Mouse (Mus musculus) right cerebral cortex, postnatal 25 days (tissue): ENCODE data around the gene Atp8b2.

Source experiments
- DNase-seq: peaks from one replicate; pipeline ENCODE4 v3.0.0; 2022

Gene Atp8b2

DNA sequence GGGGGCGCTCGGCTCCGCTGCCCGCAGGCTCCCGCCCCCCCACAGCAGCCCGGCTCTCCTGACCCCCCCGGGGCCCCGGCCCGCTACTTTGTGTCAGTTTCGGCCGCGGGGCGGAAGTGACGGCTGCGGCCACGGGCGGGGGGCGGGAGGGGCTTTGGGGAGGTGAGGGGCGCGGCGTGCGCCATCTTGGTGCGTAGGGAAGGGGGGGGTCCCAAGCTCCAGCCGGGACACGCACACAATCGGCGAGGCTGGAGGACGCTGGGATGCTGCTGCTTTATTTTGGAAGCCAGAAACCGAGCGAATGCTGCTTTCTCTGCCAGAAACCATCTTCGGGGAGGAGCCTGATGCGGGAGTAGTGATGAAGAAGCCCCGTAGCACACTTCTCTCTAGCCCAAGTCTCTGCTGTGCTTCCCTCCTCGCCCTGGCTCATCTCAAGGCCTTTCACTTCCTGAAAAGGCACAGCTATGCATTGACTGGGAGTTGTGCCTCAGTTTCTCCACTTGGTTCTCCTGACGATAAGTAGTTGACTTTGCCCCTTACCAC, at the start of gene Atp8b2:
Gene Atp8b2 (minus strand): TSS at position 288 of the 543 bp plus-strand sequence.
- peak; percentile 64 for DNase-seq

DNA sequence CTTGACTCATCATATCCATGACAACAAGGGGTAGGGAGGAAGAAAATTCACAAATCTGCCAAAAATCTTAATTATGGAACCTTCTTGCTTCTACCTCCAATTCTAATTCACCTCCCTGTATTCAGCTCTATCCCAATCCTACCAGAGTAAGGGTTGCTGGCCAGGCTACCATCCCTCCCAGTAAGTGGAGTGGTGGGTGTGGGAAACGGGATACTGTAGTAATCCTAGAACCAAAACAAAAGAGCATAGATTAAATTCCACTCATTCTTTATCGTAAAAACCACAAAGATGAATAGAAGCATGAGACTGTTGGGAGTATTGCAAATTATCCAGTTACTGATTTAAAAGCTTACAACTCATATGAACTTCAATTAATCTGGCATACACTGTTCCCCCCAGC, 47.0 kb upstream of the Atp8b2 start:
- no peak for DNase-seq

DNA sequence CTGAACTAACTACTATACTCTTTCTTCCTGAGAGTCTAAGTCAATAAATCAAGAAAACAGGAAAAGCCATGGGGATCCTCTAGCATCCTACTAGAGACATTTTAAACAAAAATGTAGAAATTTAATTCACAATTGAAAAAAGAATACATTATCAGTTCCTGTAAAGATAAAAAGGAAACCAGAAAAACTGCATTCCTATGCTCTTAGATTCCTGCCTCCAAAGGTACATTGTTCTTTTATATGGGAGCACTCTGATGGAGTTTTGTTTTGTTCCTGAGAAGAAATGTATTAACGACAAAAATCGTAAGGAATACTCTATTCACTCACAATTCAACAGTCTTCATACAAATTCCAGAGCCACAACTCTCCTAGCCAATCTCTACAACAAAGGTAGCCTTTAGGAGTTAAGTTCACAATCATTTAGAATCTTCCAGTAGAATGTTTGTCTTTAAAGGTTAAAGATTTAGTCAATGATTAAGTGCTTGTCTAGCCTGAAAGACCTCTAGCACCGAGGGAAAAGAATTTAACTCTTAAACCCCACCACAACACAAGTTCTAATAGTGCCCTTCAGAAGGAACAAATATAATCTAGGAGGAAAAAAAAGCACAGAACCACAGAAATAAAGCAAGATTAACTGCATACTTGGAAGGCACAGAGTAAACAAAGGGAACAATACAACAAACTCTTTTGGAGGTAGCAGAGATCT, 40.9 kb upstream of the Atp8b2 start:
- no peak for DNase-seq

DNA sequence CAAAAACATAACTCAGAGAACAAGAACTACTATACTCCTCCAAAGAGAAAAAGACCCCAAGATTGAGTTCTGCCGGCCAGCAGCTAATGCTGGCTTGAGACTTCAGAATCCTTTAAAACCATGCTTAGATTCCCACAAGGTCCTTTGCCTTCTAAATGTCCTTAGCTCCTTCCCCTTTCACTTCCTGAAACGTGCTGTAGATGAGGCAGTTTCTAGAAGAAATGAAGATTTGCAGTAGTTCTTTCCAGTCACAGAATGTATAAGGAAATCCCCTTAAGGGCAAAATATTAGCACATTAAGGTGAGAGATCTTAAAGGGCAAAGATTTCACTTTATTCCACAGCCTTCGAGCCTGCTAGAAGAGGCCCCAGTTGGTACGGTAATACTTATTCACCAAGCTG, 36.5 kb upstream of the Atp8b2 start:
- DNase-seq = no peak

DNA sequence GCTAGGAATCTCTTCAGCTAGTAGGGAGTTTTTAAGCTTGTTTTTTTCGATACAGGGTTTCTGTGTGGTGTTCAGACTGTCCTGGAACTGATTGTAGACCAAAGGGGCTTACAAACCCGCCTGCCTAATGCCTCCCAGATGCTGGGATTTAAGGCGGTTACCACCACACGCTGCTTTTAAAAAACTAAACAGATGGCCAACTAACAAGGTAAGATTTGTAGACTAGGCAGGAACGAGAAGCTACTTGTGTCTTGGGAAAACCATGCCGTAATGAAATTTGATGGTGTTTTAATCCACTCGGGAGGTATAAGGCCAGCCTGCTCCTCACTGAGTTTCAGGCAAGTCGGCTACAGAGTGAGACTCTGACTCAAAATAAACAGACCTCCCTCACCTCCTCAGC, 35.8 kb upstream of the Atp8b2 start:
- peak; percentile 24 for DNase-seq

DNA sequence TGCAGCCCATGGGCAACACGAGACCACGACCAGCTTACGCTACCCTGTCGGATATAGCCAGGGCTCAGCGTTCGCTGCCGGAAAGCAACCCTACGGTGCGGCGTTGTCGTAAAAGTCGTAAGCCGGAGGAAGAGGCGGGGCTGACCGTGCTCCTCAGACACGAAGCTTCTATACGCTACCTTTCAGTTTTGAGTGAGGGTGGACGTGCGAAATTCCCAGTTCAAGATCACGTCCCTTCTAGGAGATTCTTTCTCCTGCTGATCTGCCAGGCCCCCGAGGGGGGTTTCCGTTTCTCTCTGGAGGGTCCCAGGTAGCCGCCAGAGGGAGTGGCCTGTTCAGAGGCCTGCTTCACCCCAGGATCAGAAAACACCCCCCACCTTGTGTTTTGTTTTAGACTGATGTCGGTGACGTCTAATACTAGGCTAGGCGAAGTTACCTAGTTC, 35.3 kb upstream of the Atp8b2 start, which contains the start of gene Hax1:
Gene Hax1 (minus strand): TSS at position 169 of the 443 bp plus-strand sequence.
- DNase-seq = peak; percentile 91

DNA sequence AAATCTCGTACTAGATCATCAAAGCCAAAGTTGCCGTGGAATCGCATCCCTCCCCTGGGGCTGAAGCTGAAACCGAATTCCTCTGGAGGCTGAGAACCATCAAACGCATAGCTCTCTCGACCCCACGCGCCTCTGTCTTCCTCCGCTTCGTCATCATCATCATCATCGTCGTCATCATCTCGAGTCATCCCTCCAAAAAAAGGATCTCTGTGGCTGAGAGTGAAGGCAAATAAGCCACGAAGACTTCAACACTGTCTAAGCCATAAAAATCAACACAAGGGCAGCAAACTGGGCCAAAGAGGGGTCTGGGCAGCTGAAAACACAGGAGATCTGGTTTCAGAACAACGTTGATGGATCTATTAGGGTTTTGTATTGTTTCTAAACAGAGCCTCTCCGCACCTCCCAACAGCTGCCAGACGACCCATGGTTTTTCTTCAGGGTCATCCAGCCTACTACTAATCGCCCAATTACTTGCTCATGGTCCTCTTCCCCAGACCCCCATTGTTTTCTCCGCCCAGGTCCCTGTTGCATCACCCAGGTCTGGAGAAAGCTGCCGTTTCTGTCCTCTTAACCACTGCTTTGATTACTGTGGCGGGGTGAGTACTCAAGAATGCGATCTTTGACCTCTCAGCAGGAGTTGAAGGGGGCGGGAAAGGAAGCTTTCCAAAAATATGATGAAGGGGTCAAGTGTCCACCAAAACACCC, 34.6 kb upstream of the Atp8b2 start:
- peak; percentile 34 for DNase-seq

DNA sequence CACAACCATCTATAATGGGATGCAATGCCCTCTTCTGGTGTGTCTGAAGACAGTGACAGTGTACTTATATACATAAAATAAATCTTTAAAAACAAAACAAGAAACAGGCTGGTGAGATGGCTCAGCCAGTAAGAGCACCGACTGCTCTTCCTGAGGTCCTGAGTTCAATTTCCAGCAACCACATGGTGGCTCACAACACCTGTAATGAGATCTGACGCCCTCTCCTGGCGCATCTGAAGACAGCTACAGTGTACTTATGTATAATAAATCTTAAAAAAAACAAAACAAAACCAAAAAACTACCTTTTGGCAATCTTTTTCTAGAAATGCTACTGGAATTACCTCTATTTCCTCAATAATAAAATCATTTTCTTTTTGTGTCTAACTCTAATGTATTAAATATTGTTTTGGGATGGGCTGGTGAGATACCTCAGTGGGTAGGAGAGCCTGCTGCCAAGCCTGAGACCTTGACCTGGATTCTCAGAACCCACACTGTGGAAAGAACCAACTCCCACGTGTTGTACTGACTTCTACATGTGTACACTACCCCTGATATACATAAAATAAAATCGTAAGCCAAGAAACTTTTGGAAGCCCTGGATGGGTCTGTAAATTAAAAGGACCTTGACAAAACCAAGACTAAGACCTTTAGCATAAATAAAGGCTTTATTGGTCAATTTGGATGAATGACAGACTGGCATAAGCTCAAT, 31.7 kb upstream of the Atp8b2 start:
- DNase-seq = no peak

DNA sequence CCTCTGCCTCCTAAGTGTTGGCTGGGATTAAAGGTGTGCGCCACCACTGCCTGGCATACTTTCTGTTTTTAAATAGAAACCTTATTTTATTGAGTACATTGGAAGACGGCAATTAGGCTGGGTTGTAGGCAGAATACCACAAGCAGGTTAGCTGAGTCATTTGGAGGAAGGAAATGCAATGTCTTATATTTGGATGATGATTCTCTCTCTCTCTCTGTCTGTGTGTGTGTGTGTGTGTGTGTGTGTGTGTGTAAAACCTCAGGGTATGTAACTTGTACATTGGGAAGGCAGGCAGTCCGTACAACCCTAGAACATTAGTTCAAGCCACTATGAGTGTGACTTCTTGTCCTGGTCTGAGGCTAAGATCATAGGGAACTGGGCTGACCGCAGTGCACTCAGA, 24.5 kb upstream of the Atp8b2 start:
- no peak for DNase-seq

DNA sequence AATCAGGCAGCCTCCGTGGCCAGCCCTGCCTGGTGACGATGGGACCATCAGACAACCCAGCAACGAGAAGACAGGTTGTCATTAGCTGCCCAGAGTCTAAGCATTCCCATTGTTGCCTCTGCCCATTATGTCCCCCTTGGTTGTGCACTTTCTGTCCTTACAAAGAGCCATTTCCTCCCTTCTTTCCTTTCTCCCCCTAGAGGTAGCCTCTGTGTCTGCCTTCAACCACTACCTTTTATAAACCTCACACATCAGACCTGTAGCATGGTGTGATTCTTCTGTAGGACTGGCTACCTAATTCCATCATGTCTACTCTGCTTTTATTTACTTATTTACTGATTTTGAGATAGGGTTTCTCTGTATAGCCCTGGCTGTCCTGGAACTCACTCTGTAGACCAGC, 23.9 kb upstream of the Atp8b2 start:
- no peak for DNase-seq

DNA sequence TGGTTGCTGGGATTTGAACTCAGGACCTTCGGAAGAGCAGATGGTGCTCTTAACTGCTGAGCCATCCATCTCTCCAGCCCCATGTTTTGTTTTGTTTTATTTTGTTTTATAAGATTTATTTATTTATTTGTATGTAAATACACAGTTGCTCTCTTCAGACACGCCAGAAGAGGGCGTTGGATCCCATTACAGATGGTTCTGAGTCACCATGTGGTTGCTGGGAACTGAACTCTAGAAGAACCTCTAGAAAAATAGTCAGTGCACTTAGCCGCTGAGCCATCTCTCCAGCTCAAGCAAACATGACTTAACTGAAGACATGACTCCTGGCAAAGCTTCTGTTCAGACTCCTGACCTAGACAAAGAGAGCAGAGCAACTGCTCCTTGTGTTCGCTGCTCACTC, 19.1 kb upstream of the Atp8b2 start:
- no peak for DNase-seq

DNA sequence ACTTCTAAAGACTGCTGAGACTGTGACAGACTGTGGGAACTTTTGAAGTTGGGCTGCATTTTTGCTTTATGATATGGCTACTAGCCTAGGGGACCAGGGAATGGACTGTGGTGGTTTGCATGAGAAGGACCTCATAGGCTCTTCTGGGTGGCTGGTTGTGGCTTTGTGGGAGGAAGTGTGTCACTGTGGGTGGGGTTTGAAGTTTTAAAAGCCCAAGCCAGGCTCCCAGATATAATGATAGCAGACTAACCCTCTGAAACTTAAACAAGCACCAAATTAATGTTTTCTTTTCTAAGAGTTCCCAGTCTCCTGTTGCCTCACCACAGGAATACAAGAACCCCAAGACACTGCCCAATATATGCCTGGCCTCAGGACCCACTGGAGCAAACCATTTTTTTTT, 13.6 kb upstream of the Atp8b2 start:
- no peak for DNase-seq

DNA sequence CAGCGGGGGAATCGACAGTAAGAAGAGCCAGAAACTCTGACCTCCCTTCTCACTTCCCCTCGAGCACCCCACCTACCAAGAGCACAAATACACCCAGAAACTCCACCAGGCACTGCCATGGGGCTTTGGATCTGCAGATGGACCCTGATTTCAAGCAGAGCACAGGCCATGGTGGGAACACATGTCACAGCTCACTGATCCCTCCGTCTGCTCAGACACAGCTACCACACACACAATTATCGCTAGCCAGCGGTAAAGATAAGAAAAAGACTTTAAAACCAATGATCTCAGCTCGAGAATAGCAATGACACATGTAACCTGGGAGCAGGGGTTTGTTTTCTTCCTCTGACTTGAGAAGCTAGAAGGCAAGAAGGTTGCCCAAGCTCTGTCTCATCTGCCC, 5.2 kb upstream of the Atp8b2 start:
- DNase-seq = no peak

DNA sequence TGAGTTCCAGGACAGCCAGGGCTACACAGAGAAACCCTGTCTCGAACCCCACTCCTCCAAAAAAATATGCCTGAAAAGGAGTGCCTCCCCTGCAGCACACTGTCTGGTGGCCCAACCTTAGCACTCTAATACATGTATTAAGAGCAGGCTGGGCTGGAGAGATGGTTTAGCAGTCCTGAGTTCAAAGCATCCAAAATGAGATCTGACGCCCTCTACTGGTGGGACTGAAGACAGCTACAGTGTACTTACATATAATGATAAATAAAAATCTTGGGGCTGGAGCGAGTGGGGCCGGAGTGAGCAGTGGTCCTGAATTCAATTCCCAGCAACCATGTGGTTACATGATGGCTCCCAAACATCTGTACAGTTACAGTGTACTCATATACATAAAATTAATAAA, 3.6 kb upstream of the Atp8b2 start:
- DNase-seq = no peak

DNA sequence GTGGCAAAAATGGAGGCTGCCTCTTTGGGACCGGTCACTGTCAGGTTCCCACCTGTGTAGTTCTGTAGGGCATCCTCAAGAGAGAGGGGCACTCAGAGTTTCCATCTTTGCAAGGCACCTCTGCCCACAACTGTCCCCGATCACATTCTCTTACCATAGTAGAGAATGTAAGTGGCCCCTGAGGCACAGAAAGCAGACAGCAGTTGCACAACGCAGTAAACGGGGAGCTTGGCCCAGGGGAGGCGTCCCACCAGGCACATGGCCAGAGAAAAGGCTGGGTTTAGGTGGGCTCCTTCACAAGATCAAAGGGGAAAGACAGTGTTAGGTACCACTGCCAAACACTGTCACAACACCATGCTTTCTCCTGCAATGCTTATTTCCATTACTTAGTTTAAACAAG, 2.7 kb upstream of the Atp8b2 start:
- no peak for DNase-seq

DNA sequence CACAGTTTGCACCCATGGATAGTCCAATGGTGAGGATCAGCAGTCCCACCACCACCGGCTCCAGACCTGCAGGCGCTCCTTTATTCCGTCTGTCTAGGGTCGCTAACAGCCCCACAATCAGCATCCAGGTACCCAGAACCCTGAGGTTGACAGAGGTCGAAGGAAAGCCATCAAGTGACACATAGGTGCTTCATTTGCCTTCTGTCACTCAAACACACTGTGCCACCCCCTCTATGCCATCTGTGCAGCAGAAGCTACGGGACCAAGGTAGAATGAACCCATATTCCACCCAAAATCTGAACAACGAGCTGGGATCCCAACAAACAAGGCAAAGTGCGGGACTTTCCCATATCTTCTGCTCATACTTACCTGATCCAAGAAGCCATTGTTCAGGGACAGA, 2.2 kb upstream of the Atp8b2 start:
- DNase-seq = no peak

DNA sequence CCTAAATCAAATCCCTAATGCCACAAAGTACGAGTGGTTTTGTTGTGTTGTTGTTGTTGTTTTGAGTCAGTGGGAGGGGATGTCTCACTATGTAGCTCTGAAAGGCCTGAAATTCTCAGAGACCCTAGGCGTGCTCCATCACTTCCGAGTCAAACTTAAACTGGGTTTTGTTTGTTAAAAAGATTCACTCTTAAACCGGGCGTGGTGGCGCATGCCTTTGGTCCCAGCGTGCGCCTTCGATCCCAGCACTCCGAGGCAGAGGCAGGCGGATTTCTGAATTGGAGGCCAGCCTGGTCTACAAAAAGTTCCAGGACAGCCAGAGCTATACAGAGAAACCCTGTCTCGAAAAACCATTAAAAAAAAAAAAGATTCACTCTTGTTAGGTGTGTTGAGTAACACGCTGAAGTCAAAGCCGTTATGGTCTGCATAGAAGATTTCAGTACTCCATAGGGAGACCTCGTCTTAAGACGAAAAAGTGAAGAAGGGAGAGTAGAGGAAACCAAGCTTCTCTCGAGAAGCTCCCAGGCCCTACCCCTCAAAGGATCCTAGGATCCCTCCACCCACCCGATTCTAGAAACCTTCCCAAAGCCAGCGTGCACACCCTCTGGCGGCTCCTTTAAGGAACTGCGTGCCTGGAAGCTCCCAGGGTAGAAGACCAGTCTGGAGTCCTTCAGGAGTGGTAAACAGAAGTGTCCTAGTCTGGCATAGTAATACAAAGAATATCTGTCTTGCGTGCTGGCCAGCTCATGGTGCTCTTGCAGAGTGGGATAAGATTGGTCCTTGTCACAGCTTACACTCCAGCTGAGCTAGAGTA, 825 bp upstream of the Atp8b2 start:
- DNase-seq = peak; percentile 68

DNA sequence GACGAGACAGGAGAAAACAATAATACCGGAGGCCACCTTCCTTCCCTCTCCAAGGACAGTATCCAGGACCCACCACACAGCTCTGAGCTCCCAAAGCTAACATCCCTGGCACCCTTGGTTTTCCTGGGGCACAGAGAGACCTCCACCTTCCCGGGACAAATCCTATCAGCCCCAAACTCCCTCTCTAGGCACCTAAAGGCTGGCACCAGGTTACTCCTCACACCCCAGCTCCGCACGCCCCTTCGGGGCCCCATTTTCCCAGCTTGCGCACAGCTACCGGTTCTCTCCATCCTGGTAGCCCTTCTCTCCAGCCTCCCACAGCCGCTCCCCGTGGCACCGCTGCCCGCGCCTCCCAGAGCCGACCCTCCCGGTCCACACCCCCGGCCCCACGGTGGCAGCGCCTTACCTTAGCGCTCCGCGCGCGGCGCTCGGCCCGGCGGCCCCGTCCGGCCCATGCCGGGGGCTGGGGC, 522 bp downstream of the Atp8b2 start:
- peak; percentile 52 for DNase-seq

DNA sequence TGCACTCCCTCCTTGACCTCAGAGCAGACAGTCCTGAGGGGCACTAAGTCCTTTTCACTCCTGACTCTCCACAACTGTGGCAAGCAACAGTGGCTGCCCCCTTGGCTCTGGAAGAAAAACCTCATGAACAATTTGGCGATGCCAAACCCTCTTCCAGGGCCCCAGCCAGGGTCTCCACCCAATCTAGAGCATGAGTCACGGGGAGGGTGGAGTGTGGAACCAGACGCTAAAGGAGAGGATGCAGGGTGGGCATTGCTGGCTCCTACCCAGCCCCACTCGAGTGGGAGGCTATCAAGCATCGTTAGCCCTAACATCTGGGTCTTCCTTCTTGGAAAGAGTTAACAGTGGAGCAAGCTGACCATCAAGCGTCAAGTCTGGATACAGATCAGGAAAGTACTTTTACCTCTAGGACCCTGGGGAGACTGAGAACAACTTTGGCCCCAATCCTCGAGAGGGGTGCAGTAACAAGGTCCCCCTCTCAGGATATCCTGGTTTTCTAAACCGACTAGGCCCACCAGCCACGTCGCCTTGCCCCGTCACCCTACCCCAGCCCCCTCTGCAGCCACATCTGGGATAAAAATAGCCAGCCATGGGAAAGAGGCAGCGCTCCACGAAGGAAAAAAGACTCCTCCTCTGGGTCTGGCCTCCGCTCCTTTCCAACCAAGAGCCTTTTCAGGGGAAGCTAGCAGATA, 1.1 kb downstream of the Atp8b2 start:
- peak; percentile 40 for DNase-seq

DNA sequence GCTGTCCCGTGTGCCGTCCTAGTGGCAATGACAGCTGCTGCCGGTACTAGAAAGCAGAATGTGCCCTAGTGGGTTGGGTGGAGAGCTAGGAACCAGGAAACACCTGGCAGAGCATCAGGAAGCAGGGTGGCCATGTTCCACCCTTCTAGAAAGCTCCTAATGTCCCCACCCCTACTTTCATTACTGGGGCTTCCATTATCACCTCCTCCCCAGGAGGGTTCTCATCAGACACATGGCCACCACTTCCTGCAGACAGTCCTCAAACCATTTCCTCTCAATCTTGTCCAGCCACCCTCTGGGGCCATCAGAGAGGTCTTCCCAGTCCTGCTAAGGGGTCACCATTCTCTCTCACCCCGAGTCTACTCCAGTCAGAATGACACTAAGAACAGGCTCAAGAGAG, 1.9 kb downstream of the Atp8b2 start:
- DNase-seq = no peak

DNA sequence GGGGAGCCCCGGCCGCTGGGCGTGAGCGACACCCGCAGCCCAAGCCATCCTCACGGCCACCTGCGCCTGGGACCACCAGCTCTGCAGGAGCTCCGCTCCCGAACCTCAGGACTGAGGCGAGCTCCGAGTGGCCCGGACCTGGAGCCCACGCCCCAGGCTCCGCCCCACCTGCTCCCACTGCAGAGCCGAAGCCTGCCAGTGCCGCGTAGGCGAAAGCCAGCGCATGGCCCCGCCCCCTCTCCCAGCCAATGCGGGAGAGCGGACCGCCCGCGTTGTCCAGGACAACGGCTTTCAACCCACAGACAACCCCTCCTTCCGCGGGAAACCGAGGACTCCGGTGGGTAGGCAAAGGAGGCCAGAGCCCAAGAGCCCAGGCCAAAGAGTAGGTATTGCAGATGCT, 2.8 kb downstream of the Atp8b2 start:
- peak; percentile 96 for DNase-seq

DNA sequence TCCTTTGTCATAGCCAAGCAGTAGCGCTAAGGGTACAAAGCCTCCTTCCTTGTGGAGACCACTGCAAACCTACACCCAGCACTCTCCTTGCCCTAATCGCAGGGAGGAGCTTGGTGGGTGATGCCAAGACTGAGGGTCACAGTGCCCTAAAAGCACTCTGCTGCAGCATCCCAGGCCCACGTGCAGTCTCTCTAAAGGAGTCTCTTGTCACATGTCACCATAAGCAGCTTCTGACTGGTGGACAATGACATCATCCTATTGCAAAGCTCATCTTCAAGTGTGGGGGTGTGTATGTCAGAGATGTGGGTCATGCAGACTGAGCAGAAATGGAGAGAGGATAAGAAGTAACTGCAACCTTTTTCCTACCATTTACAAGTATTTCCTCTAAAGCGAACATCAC, 3.9 kb downstream of the Atp8b2 start:
- peak; percentile 57 for DNase-seq
